Mouse (Mus musculus) midbrain, embryonic 16.5 days (tissue): ENCODE data around the gene 2410015M20Rik. TPM values are rescaled to one million over a fixed set of nuclear protein-coding genes. Genes with fewer than 3 reads are reported as not detected.

ENCODE experiments used
- ATAC-seq: fragments of 200-750 bp; cut with Nextera tagmentation; 2 replicates; pipeline ENCODE4 v1.8.0; 2017; ENCODE audit warnings: moderate TSS enrichment
- H3K27ac ChIP-seq: fragments of 300-500 bp; sonication (generic); 2 replicates; pipeline ENCODE4 v1.5.1; 2014; ENCODE audit warnings: mild to moderate bottlenecking, low read length, mixed read lengths
- H3K27me3 ChIP-seq: fragments of 300-500 bp; sonication (generic); 2 replicates; pipeline ENCODE4 v1.6.1; 2014; ENCODE audit warnings: low read depth, low read length, mixed read lengths; ENCODE audit not compliant: control insufficient read depth, insufficient read depth
- H3K36me3 ChIP-seq: fragments of 300-500 bp; sonication (generic); 2 replicates; pipeline ENCODE4 v1.6.1; 2014; ENCODE audit warnings: mild to moderate bottlenecking, low read length, moderate library complexity, mixed read lengths; ENCODE audit not compliant: control insufficient read depth, insufficient read depth
- H3K4me1 ChIP-seq: fragments of 300-500 bp; sonication (generic); 2 replicates; pipeline ENCODE4 v1.6.1; 2014; ENCODE audit warnings: mild to moderate bottlenecking, low read length, mixed read lengths; ENCODE audit not compliant: control insufficient read depth, insufficient read depth
- H3K4me2 ChIP-seq: fragments of 300-500 bp; sonication (generic); 2 replicates; pipeline ENCODE4 v1.6.1; 2014; ENCODE audit warnings: mild to moderate bottlenecking, low read length, mixed read lengths
- H3K4me3 ChIP-seq: fragments of 300-500 bp; sonication (generic); 2 replicates; pipeline ENCODE4 v1.5.1; 2014; ENCODE audit warnings: low read depth, mild to moderate bottlenecking, low read length, moderate library complexity, mixed read lengths
- H3K9ac ChIP-seq: fragments of 300-500 bp; sonication (generic); 2 replicates; pipeline ENCODE4 v1.6.1; 2014; ENCODE audit warnings: low read depth, low read length, mixed read lengths
- H3K9me3 ChIP-seq: fragments of 300-500 bp; sonication (generic); replicated peaks from 2 replicates; pipeline ENCODE4 v1.6.1; 2014; ENCODE audit warnings: mild to moderate bottlenecking, low read length, mixed read lengths; ENCODE audit not compliant: control insufficient read depth, poor library complexity, severe bottlenecking
- WGBS: fragments of 180-500 bp; shearing (Covaris S2); extraction: QIAGEN DNeasy Blood & Tissue Kit; methylation state at CpG from one replicate; pipeline ENCODE4 v1.1.7; 2014; 5-methylcytosine and 5-hydroxymethylcytosine counted together
- polyA plus RNA-seq: library from polyadenylated mRNA; unstranded; fragments of >200 nt; fragmentation: Nextera tagmentation; extraction: Ambion mirVana; gene quantifications from 2 replicates; pipeline ENCODE4 v1.2.1, GENCODE M21; 2015

2410015M20Rik gene
- 171 and 182 TPM in 2 replicates for polyA plus RNA-seq

DNA sequence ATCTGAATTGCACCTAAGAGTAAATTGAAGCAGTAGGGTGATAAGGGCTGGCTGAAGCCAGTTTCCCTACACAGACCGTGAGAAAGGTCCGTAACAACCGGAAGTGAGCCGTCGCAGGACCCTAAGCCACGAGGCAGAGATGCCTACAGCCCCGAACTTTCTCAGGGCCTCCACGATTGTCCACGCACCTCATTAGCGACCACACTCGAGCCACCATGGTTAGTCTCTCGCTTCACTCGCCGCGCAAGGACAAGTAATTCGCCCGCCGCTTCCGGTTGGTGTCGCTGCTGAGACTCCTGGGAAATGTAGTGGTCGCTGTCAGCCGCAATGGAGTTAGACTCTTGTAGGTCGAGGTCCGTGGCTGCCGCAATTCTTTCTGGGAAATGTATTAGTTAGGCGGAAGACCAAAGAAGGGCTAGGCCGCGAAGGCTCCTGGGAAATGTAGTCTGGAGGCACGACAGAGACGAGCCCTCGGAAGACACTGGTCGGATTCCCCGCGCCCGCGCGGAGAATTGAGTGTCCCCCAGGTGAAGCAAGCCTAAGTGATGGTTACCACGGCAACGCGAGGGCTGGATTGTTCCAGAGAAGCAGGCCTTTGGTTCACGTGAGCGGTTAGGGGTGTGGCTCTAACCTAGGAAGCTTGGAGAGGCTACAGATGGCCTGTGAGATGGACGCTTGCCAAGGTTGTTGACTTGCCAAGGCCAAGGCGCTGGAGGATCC lies at the start of gene 2410015M20Rik:
TSS of gene 2410015M20Rik (minus strand) at position 320 of the 720 bp plus-strand sequence.
- H3K27me3 ChIP-seq = no peaks in the 10 kb centered on the region
- H3K36me3 ChIP-seq = peaks cover 21% of the 10 kb centered on the region
- peak within 1 kb of the TSS; percentile 87 for H3K9ac ChIP-seq
- under 1% methylated on average over 44 of the region's 44 CpGs for WGBS
- ATAC-seq = peak; percentile 89
- no peaks in the 10 kb centered on the region for H3K9me3 ChIP-seq
- H3K4me1 ChIP-seq = peaks cover 20% of the 10 kb centered on the region
- peak within 1 kb of the TSS; percentile 90 for H3K4me2 ChIP-seq
- peak within 1 kb of the TSS; percentile 87 for H3K27ac ChIP-seq
- H3K4me3 ChIP-seq = peak within 1 kb of the TSS; percentile 57

DNA sequence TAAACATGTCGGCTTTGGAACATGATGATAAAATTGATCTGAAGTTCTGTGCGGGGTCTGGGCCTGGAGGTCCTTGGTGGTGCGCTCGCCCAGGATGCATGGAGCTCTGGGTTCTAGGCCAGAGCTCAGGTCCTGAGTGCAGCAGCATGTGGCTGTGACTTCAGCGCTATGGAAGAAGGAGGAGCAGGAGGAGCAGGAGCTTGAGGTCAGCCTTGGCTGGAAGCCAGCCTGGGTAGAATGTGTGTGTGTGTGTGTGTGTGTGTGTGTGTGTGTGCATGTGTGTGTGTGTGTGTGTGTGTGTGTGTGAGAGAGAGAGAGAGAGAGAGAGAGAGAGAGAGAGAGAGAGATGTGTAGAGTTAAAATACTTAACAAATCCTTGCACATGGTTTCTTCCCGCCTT lies 46.6 kb upstream of the 2410015M20Rik start:
- Histone ChIP-seq H3K9ac (no peak overlapping the region), H3K4me2 (no peak overlapping the region), H3K4me1 (no peaks in the 10 kb centered on the region), H3K4me3 (no peak overlapping the region), H3K27me3 (no peaks in the 10 kb centered on the region), H3K9me3 (no peaks in the 10 kb centered on the region), H3K36me3 (no peaks in the 10 kb centered on the region), H3K27ac (no peak overlapping the region)
- no peak for ATAC-seq
- 90% methylated on average over 6 of the region's 6 CpGs for WGBS

DNA sequence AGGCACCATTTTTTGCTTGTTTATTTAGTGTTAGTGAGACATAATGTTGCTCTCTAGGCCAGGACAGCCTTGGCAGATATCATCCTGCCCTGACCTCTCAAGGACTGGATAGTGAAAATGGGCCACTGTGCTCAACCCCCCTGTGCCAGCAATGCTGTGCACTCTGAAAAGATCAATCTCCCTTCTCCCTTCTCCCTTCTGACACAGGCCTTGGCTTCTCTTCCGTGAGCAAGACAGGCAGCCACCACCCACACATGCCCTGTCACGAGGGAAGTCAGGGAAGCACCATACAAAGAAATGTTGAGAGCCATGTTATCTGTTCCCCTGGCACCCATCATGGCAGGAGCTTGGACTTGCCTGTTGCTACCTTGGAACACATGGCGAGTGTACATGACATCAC lies 45.7 kb upstream of the 2410015M20Rik start:
- no peak for ATAC-seq
- Histone ChIP-seq H3K9me3 (no peaks in the 10 kb centered on the region), H3K27ac (no peak overlapping the region), H3K9ac (no peak overlapping the region), H3K4me3 (no peak overlapping the region), H3K27me3 (no peaks in the 10 kb centered on the region), H3K4me1 (no peaks in the 10 kb centered on the region), H3K4me2 (no peak overlapping the region), H3K36me3 (no peaks in the 10 kb centered on the region)
- WGBS = 84% methylated on average over 3 of the region's 3 CpGs

DNA sequence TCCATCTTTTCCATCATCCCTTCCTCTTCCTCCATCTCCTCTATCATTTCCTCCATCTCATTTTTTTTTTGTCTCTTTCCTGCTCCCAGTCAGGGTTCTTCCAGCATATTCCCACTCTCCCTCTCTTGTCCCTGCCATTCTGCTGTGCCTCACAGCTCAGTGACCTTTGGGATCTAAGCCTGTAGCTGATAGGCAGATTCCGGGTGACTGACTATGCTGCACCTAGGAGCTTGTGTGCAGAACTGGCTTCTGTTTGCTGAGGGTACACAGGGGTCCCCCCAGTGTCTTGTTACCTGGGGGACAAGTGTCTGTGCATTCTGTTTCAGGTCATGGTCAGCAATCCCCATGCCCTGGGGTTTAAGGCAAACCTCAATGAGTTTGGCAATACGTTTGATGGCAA lies 45.2 kb upstream of the 2410015M20Rik start:
- no peaks in the 10 kb centered on the region for H3K27me3 ChIP-seq
- ATAC-seq = no peak
- 68% methylated on average over 2 of the region's 2 CpGs for WGBS
- H3K9me3 ChIP-seq = no peaks in the 10 kb centered on the region
- no peak overlapping the region for H3K4me2 ChIP-seq
- H3K4me3 ChIP-seq = no peak overlapping the region
- no peak overlapping the region for H3K27ac ChIP-seq
- H3K9ac ChIP-seq = no peak overlapping the region
- no peaks in the 10 kb centered on the region for H3K4me1 ChIP-seq
- no peaks in the 10 kb centered on the region for H3K36me3 ChIP-seq

DNA sequence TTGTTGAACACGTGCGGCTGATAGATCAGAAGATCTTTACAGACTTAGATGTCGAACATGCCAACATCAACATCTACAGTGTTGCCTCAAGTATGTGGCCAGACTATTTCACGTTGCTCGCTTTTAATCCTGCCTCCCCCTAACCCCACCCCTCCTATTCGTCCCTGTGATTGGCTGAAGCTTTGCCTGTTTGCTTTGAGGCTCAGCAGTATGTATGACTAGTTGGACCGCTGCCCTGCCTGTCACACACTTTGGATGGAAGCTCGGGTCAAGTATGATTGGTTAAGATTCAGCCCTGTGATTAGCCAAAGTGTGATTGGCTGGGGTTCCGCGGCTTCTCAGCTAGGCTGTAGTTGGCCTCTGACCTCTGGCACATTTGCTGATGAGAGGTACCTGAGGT lies 42.2 kb upstream of the 2410015M20Rik start:
- Histone ChIP-seq H3K27me3 (no peaks in the 10 kb centered on the region), H3K4me3 (no peak overlapping the region), H3K9me3 (no peaks in the 10 kb centered on the region), H3K27ac (no peak overlapping the region), H3K9ac (no peak overlapping the region), H3K4me1 (no peaks in the 10 kb centered on the region), H3K36me3 (no peaks in the 10 kb centered on the region), H3K4me2 (no peak overlapping the region)
- 42% methylated on average over 10 of the region's 10 CpGs for WGBS
- ATAC-seq = no peak

DNA sequence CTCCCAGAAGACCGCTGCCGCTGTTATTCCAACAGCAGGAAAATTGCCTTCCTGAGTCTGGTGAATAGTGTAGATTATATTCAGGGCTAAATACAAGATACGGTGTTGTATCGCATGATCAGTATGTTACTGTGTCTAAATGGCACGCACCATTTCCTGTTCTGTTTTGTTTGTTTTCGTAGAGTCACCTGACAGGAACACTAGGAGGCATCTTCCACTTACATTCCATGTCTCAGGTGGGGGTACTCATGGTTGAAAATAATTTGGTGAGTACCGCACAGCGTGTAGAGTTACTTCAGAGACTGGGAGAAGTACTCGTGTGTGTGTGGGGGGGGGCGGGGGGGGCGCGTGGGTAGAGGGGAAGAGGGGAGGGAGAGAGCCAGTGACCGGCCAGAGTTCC lies 38.0 kb upstream of the 2410015M20Rik start:
- no peaks in the 10 kb centered on the region for H3K9me3 ChIP-seq
- no peak overlapping the region for H3K27ac ChIP-seq
- H3K4me3 ChIP-seq = no peak overlapping the region
- no peaks in the 10 kb centered on the region for H3K36me3 ChIP-seq
- no peaks in the 10 kb centered on the region for H3K4me1 ChIP-seq
- ATAC-seq = no peak
- no peak overlapping the region for H3K9ac ChIP-seq
- 76% methylated on average over 11 of the region's 13 CpGs for WGBS
- H3K27me3 ChIP-seq = no peaks in the 10 kb centered on the region
- H3K4me2 ChIP-seq = no peak overlapping the region

DNA sequence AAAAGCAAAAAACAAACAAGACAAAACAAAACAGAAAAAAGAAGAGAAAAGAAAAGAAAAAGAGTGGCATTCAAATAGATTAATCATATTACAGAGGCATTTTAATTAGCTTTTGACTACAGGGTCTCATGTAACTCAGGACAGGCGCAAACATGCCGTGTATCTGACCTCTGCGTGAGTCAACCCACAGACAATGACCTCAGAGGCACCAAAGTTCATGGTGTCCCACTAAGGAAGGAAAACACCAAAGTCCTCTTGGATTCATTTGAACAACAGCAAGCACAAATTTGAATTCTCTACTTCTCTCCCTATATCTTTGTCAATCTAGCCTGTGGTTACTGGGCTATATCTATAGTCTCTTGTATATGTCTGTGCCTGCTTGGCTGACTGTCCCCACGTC lies 33.7 kb upstream of the 2410015M20Rik start:
- no peaks in the 10 kb centered on the region for H3K27me3 ChIP-seq
- no peaks in the 10 kb centered on the region for H3K36me3 ChIP-seq
- no peaks in the 10 kb centered on the region for H3K4me1 ChIP-seq
- no peak for ATAC-seq
- H3K9ac ChIP-seq = no peak overlapping the region
- H3K27ac ChIP-seq = no peak overlapping the region
- 85% methylated on average over 4 of the region's 4 CpGs for WGBS
- H3K9me3 ChIP-seq = no peaks in the 10 kb centered on the region
- H3K4me2 ChIP-seq = no peak overlapping the region
- no peak overlapping the region for H3K4me3 ChIP-seq

DNA sequence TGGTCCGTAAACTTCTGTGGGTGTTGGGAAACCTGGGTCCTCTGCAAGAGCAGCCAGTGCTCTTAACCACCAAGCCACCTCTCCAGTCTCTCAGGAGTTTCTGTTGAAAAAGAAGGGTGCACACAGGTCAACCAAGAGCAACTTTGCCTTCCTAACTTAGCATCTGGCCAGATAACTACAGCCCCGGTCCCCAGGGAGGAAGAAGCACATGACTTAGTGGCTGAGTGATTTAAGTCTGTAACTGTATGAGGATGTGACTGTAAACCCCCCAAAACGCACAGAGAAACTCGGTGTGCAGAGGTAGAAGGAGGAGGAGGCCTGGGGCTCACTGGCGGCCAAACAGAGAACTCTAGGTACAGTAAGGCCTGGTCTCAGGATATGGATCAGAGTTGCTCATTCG lies 24.5 kb upstream of the 2410015M20Rik start:
- 81% methylated on average over 6 of the region's 6 CpGs for WGBS
- no peaks in the 10 kb centered on the region for H3K36me3 ChIP-seq
- H3K4me3 ChIP-seq = no peak overlapping the region
- no peaks in the 10 kb centered on the region for H3K4me1 ChIP-seq
- no peak overlapping the region for H3K27ac ChIP-seq
- H3K4me2 ChIP-seq = no peak overlapping the region
- no peaks in the 10 kb centered on the region for H3K27me3 ChIP-seq
- no peak for ATAC-seq
- no peaks in the 10 kb centered on the region for H3K9me3 ChIP-seq
- no peak overlapping the region for H3K9ac ChIP-seq

DNA sequence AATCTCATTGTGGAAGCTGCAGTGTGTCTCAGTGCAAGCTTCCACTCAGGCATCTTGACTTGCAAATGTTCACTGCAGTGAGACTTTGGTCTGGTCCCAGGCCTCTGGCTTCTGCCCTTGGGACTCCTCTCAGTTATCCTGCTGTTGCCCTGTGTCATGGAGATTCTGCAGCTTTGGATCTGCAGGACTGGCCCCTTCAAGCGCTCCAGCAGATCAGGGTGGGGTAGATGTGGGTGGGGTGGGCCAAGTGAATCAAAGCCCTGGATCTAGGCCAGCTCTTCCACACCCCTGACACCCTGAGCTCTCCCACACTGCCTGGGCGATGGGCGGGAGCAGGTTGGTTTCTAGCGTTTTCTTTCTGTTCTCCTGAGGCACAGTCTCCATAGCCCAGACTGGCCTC lies 22.2 kb upstream of the 2410015M20Rik start:
- WGBS = 44% methylated on average over 4 of the region's 4 CpGs
- no peak overlapping the region for H3K4me2 ChIP-seq
- H3K9ac ChIP-seq = no peak overlapping the region
- no peak overlapping the region for H3K27ac ChIP-seq
- H3K9me3 ChIP-seq = no peaks in the 10 kb centered on the region
- H3K27me3 ChIP-seq = no peaks in the 10 kb centered on the region
- H3K4me1 ChIP-seq = peaks cover 4% of the 10 kb centered on the region; the same call in 1 of the 2 replicates
- H3K36me3 ChIP-seq = no peaks in the 10 kb centered on the region
- no peak overlapping the region for H3K4me3 ChIP-seq
- no peak for ATAC-seq
